Comparison of ENCODE assay signal across 14 mouse cellular contexts in the genomic region with DNA sequence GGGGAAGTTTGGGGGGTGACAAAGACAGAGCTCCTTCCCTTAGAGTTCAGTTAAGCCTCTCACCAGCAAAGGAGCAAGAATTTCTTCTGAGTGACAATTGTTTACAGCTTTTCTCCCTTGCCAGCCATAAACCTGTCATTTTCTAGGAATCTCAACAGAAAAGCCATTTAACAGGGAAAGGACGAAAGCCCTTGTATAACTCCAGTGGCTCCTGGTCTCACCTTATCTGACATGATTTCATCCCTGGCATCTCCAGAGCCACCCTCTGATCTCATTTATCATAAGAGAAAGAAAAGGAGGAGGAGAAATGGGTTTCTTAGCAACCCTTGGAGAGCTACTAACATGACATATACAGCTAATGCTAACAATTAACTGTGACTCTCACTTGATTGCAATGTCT. TPM values are rescaled to one million over a fixed set of nuclear protein-coding genes. Genes with fewer than 3 reads are reported as not detected.
DNase-seq lines count a peak whose midpoint lies in the region; ATAC-seq and TF ChIP-seq lines count a peak whose summit lies in the region.
"Had no signal": no experiment of that assay in that cellular context is flagged by ENCODE, and none has a peak within 500 bp of the region (broad histone marks: within the 10 kb centered on the region; RNA-seq: fewer than 3 reads in every experiment).

No protein-coding gene starts in this region.

- 61% methylated on average over 1 of the region's 1 CpGs for WGBS in kidney, adult 2 months
- 88% methylated on average over 1 of the region's 1 CpGs for WGBS in midbrain, embryonic 11.5 days
- 92% methylated on average over 1 of the region's 1 CpGs for WGBS in midbrain, embryonic 10.5 days

- no peaks in the 10 kb centered on the region; the same call in 1 of the 2 replicates for H3K4me1 ChIP-seq in kidney, adult 2 months (ENCODE audit: control insufficient read depth, insufficient read depth, low read length)
- H3K4me1 ChIP-seq in midbrain, embryonic 11.5 days (ENCODE audit: control insufficient read depth, insufficient read depth, low read length), result peaks cover 4% of the 10 kb centered on the region; the same call in 1 of the 2 replicates
- H3K4me1 ChIP-seq in midbrain, embryonic 10.5 days, result peaks cover 25% of the 10 kb centered on the region

- H3K9me3 ChIP-seq in midbrain, embryonic 11.5 days (ENCODE audit: control insufficient read depth, low read length), result no peaks in the 10 kb centered on the region
- H3K9me3 ChIP-seq in midbrain, embryonic 10.5 days (replicated peaks), result no peaks in the 10 kb centered on the region
- H3K9me3 ChIP-seq: midbrain, embryonic 12.5 days had no signal

- intact Hi-C loops in gastrocnemius, adult 2 months (cut with DNase I), result no loop called here
- intact Hi-C loops in gastrocnemius, postnatal 14 days (cut with DNase I; ENCODE audit: low total_unique reads), result no loop called here

- DNase-seq in gastrocnemius, adult 2 months, result no peak
- DNase-seq in gastrocnemius, postnatal 14 days, result no peak
- DNase-seq in kidney, adult 2 months, result no peak
- DNase-seq in kidney, adult 18-20 months, result no peak
- peak; percentile 69 for DNase-seq in midbrain, embryonic 11.5 days (ENCODE audit: low spot score, missing footprints)
- no peak for DNase-seq in midbrain, embryonic 10.5 days (ENCODE audit: low spot score)
- no peak for DNase-seq in spleen, postnatal 4 days (ENCODE audit: low spot score in 2 of 2)
- DNase-seq: cerebellum, adult 11 months; cerebellum, postnatal 25 days; thymus, adult 18-20 months had no signal

- H3K9ac ChIP-seq in midbrain, embryonic 11.5 days (ENCODE audit: low read length), result no peak overlapping the region
- H3K9ac ChIP-seq: liver, embryonic 14.5 days; midbrain, embryonic 12.5 days had no signal

- H3K27me3 ChIP-seq in kidney, adult 2 months (replicated peaks; ENCODE audit: control insufficient read depth, insufficient read depth, low read length), result no peaks in the 10 kb centered on the region
- H3K27me3 ChIP-seq in midbrain, embryonic 11.5 days (ENCODE audit: control insufficient read depth, insufficient read depth, low read length), result no peaks in the 10 kb centered on the region
- H3K27me3 ChIP-seq in midbrain, embryonic 10.5 days (ENCODE audit: low read depth, poor library complexity, severe bottlenecking), result peaks cover 22% of the 10 kb centered on the region; the same call in 1 of the 2 replicates
- no peaks in the 10 kb centered on the region for H3K27me3 ChIP-seq in myocyte (ENCODE audit: control insufficient read depth, insufficient read depth, insufficient read length)

- no peak for TF ChIP-seq POLR2A in kidney, adult 2 months (IDR thresholded peaks at IDR 0.05; ENCODE audit: low read depth, low read length)
- no peak for TF ChIP-seq POLR2A in myocyte (IDR thresholded peaks at IDR 0.05; ENCODE audit: insufficient read length, low read depth)

- H3K36me3 ChIP-seq in kidney, adult 2 months (ENCODE audit: control insufficient read depth, insufficient read depth, low read length), result no peaks in the 10 kb centered on the region
- H3K36me3 ChIP-seq in midbrain, embryonic 11.5 days (ENCODE audit: control insufficient read depth, insufficient read depth, low read length), result no peaks in the 10 kb centered on the region
- H3K36me3 ChIP-seq in midbrain, embryonic 10.5 days, result no peaks in the 10 kb centered on the region
- H3K36me3 ChIP-seq in myocyte (ENCODE audit: control insufficient read depth, insufficient read depth), result no peaks in the 10 kb centered on the region
- H3K36me3 ChIP-seq: midbrain, embryonic 12.5 days had no signal

- no peak for ATAC-seq in midbrain, embryonic 11.5 days (ENCODE audit: low FRiP score)
- ATAC-seq: inflammation-experienced regulatory T-cells, adult 6 months had no signal

- peak overlapping the region; percentile 20; the same call in 1 of the 2 replicates for H3K27ac ChIP-seq in gastrocnemius, adult 2 months
- peak overlapping the region; percentile 53 for H3K27ac ChIP-seq in kidney, adult 2 months (ENCODE audit: insufficient read depth, low read depth, low read length)
- H3K27ac ChIP-seq in midbrain, embryonic 11.5 days (ENCODE audit: low read depth, low read length), result no peak overlapping the region
- no peak overlapping the region for H3K27ac ChIP-seq in midbrain, embryonic 10.5 days (replicated peaks)
- H3K27ac ChIP-seq: liver, embryonic 14.5 days; midbrain, embryonic 12.5 days had no signal

- H3K79me2 ChIP-seq in myocyte (ENCODE audit: control insufficient read depth, insufficient read depth), result no peaks in the 10 kb centered on the region

- no peak overlapping the region for H3K4me3 ChIP-seq in gastrocnemius, adult 2 months
- H3K4me3 ChIP-seq in kidney, adult 2 months (ENCODE audit: insufficient read depth, low read depth, low read length), result no peak overlapping the region
- H3K4me3 ChIP-seq in midbrain, embryonic 11.5 days (ENCODE audit: low read depth, low read length), result no peak overlapping the region
- no peak overlapping the region for H3K4me3 ChIP-seq in midbrain, embryonic 10.5 days
- no peak overlapping the region for H3K4me3 ChIP-seq in myocyte
- H3K4me3 ChIP-seq: midbrain, embryonic 12.5 days had no signal

- H3K4me2 ChIP-seq in midbrain, embryonic 11.5 days, result no peak overlapping the region
- peak overlapping the region; percentile 3 for H3K4me2 ChIP-seq in myocyte (ENCODE audit: low read depth)
- H3K4me2 ChIP-seq: midbrain, embryonic 12.5 days had no signal

- no peak for TF ChIP-seq CTCF in gastrocnemius, adult 2 months (IDR thresholded peaks at IDR 0.05)
- TF ChIP-seq CTCF in kidney, adult 2 months (conservative IDR thresholded peaks at IDR 0.05; ENCODE audit: insufficient read depth, insufficient read length, low read depth, low read length), result no peak

- H3ac ChIP-seq in myocyte (ENCODE audit: control insufficient read depth, insufficient read length), result no peak overlapping the region

TF ChIP-seq in myocyte, 11 proteins besides CTCF, POLR2A, EP300 and RAD21:
- TF ChIP-seq MYOG (IDR thresholded peaks at IDR 0.05; ENCODE audit: control insufficient read depth in 1 of 3, insufficient read depth in 1 of 3, insufficient read length in 2 of 3, low read depth in 2 of 3), result no peak
- TF ChIP-seq POLR2AphosphoS2 (IDR thresholded peaks at IDR 0.05; ENCODE audit: insufficient read length, low read depth), result no peak
- no peak for TF ChIP-seq TCF12 (IDR thresholded peaks at IDR 0.05; ENCODE audit: insufficient read depth, poor library complexity, severe bottlenecking)
- TF ChIP-seq SRF (IDR thresholded peaks at IDR 0.05; ENCODE audit: control insufficient read depth, insufficient read length, low read depth), result no peak
- no peak for TF ChIP-seq REST (IDR thresholded peaks at IDR 0.05; ENCODE audit: insufficient read depth, insufficient read length)
- TF ChIP-seq TCF3 (IDR thresholded peaks at IDR 0.05; ENCODE audit: insufficient read length, low read depth), result no peak

RNA-seq across cellular contexts. Expression of a gene that starts 33.9 kb away (rescaled TPM):
- 10 to 100 TPM; 61.7 to 75.3 TPM for total RNA-seq in gastrocnemius, adult 2 months (2021)
- total RNA-seq in gastrocnemius, postnatal 14 days (2021), result 10 to 100 TPM; 39.3 to 40.2 TPM
- polyA plus RNA-seq in kidney, adult 2 months (2012; rRNA removed), result 33.5 and 37.0 TPM in 2 replicates
- 16.5 and 16.8 TPM in 2 replicates for polyA plus RNA-seq in midbrain, embryonic 11.5 days (2014; fragmentation: Nextera tagmentation; extraction: Ambion mirVana)
- 21.7 and 22.5 TPM in 2 replicates for polyA plus RNA-seq in midbrain, embryonic 10.5 days (2016; fragmentation: Nextera tagmentation; extraction: Ambion mirVana)
- polyA plus RNA-seq in myocyte (2012; fragmentation: generic; extraction: Trizol), result 25.5 TPM

Comparison
In these comparisons a context has a peak if more than half of its experiments do, and no peak if none do; other contexts are left out.
1. H3K27ac ChIP-seq: peak in gastrocnemius, adult 2 months (single experiment) and kidney, adult 2 months (single experiment); none in midbrain, embryonic 11.5 days (single experiment) and midbrain, embryonic 10.5 days (single experiment).